Mouse (Mus musculus): Measurements from ENCODE around the gene Gabrr2.
"Not testable (repeated sequence)": the region's sequence is repeated elsewhere in the genome, so short reads cannot be mapped to it uniquely, and the experiment has no call there.

- TF ChIP-seq HCFC1 (IDR thresholded peaks at IDR 0.05; ENCODE audit: borderline replicate concordance, insufficient read depth, low read length); CHD2 (IDR thresholded peaks at IDR 0.05; ENCODE audit: low read depth, low read length); ZNF384 (IDR thresholded peaks at IDR 0.05; ENCODE audit: low read depth, low read length); ZC3H11A (IDR thresholded peaks at IDR 0.05; ENCODE audit: borderline replicate concordance, low read depth, low read length); MAFK (IDR thresholded peaks at IDR 0.05; ENCODE audit: insufficient read depth, low read depth, low read length): not testable (repeated sequence)
Measured at GRCm38 (mm10) chr4:33112866-33113265, 50.1 kb downstream of the Gabrr2 start.
